Mouse (Mus musculus): ENCODE measurements around the gene Ywhae.

GRCm38 (mm10) chr11:75736978-75737377 lies 4.3 kb downstream of the Ywhae start:
- TF ChIP-seq POLR2A (IDR thresholded peaks at IDR 0.05; ENCODE audit: low read depth, low read length) (no peak), CTCF (conservative IDR thresholded peaks at IDR 0.05 in 1 of 2, IDR thresholded peaks at IDR 0.05 in 1 of 2; ENCODE audit: low read depth in 2 of 2, low read length in 2 of 2) (no peak), EP300 (IDR thresholded peaks at IDR 0.05; ENCODE audit: low read length) (no peak)

Measured in CH12.LX (cell line).